Mouse (Mus musculus): ENCODE data around the gene Med22. TPM values are rescaled to one million over a fixed set of nuclear protein-coding genes. Genes with fewer than 3 reads are reported as not detected.
"Not testable (repeated sequence)": the region's sequence is repeated elsewhere in the genome, so short reads cannot be mapped to it uniquely, and the experiment has no call there.

Gene Med22
- polyA plus RNA-seq, 1 experiment from 2014 or later = 137 TPM

DNA sequence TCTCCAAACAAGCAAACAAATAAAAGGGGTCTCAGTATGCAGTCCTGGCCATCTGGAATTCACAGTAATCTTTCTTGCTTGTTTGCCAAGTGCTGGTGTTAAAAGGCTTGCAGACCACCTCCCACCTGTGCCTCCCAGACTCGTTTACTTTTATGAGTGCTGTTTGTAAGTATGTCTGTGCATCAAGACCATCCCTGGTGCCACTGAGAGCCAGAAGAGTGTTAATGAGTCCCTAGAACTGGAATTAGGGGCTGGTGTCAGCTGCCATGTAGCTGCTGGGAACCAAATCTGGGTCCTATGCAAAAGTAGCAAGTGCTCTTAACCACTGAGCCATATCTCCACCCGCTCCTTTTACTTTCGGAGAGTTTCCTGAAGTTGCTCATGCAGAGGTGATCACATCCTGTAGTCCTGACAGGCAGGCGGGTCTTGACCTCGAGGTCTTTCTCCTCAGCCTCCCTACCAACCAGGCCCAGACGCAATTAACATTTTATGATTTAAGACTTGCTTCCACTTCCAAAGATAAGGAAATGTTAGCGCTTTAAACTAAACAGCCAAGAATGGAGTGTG lies 8.6 kb downstream of the Med22 start:
- no peak for ATAC-seq
- Histone ChIP-seq H3K27me3 (ENCODE audit: control insufficient read depth, insufficient read depth, low read depth, low read length) (no peaks in the 10 kb centered on the region), H3K4me1 (ENCODE audit: control insufficient read depth, insufficient read depth, low read length) (peaks cover 21% of the 10 kb centered on the region), H3K9ac (ENCODE audit: low read depth, low read length) (peak overlapping the region; percentile 73), H3K36me3 (ENCODE audit: control insufficient read depth, insufficient read depth, low read length) (peaks cover 32% of the 10 kb centered on the region), H3K4me3 (ENCODE audit: low read depth, low read length) (peak overlapping the region; percentile 76), H3K27ac (ENCODE audit: low read length) (no peak overlapping the region), H3K4me2 (ENCODE audit: low read length) (peak overlapping the region; percentile 72), H3K9me3 (replicated peaks; ENCODE audit: control insufficient read depth, low read length, poor library complexity, severe bottlenecking) (no peaks in the 10 kb centered on the region)
- WGBS = 15% methylated on average over 7 of the region's 7 CpGs

DNA sequence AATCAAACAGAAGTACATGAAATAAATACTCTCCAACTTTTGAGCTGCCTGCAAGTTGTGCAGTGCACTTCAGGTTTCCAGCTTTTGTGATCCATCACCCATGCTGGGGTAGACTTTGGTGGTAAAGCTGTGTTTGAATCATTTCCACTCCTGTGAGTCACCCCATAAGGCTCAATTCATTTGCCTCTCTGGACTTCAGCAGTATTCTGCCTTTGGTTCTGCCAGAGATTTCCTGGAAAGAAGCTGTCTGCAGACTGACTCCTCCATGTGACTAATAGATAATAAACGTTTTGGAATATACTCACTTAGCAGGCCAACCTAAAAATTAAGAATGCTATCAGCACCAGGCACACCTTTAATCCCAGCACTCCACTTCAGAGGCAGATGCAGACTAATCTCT lies 9.7 kb downstream of the Med22 start:
- Histone ChIP-seq H3K9ac (ENCODE audit: low read depth, low read length) (no peak overlapping the region), H3K4me1 (ENCODE audit: control insufficient read depth, insufficient read depth, low read length) (peaks cover 21% of the 10 kb centered on the region), H3K4me3 (ENCODE audit: low read depth, low read length) (no peak overlapping the region), H3K27me3 (ENCODE audit: control insufficient read depth, insufficient read depth, low read depth, low read length) (no peaks in the 10 kb centered on the region), H3K36me3 (ENCODE audit: control insufficient read depth, insufficient read depth, low read length) (peaks cover 27% of the 10 kb centered on the region), H3K9me3 (replicated peaks; ENCODE audit: control insufficient read depth, low read length, poor library complexity, severe bottlenecking) (no peaks in the 10 kb centered on the region), H3K27ac (ENCODE audit: low read length) (no peak overlapping the region), H3K4me2 (ENCODE audit: low read length) (no peak overlapping the region)
- ATAC-seq = no peak
- WGBS = 88% methylated on average over 1 of the region's 1 CpGs

DNA sequence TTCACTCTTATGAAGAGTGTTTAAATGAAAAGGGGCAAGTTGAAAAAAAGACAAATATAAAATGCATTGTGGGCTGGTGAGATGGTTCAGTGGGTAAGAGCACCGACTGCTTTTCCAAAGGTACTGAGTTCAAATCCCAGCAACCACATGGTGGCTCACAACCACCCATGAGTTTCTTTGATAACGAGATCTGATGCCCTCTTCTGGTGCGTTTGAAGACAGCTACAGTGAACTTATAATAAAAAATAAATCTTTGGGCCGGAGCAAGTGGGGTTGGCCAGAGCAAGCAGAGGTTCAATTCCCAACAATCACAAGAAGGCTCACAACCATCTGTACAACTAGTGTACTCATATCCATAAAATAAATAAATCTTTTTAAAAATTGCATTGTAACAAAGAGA lies 14.6 kb downstream of the Med22 start:
- H3K27me3 ChIP-seq (ENCODE audit: control insufficient read depth, insufficient read depth, low read depth, low read length) = no peaks in the 10 kb centered on the region
- peaks cover 1% of the 10 kb centered on the region; the same call in 1 of the 2 replicates for H3K4me1 ChIP-seq (ENCODE audit: control insufficient read depth, insufficient read depth, low read length)
- ATAC-seq = no peak
- no peak overlapping the region for H3K4me2 ChIP-seq (ENCODE audit: low read length)
- peaks cover 42% of the 10 kb centered on the region for H3K36me3 ChIP-seq (ENCODE audit: control insufficient read depth, insufficient read depth, low read length)
- no peak overlapping the region for H3K4me3 ChIP-seq (ENCODE audit: low read depth, low read length)
- WGBS = 90% methylated on average over 4 of the region's 4 CpGs
- no peaks in the 10 kb centered on the region for H3K9me3 ChIP-seq (replicated peaks; ENCODE audit: control insufficient read depth, low read length, poor library complexity, severe bottlenecking)
- no peak overlapping the region for H3K27ac ChIP-seq (ENCODE audit: low read length)
- H3K9ac ChIP-seq (ENCODE audit: low read depth, low read length) = no peak overlapping the region

DNA sequence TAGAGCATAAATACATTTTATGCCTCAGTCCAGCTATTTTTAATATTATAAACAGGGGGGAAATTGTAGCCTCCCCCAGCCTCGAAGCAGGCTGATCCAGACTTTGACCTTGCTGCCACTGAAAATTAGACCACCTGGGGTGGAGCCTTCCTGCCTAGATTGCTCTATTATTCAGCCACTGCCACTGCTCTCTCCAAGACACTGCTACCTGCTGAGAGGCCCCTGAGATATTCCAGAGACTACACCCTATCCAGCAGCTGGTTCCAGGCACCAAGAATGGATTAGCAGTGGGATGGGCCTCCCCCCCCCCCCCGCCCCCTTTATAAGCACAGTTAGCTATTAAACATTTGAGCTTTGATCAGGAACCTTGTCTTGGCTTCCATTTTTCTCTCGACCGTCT lies 24.3 kb downstream of the Med22 start:
- not testable (repeated sequence) for H3K9me3 ChIP-seq (replicated peaks; ENCODE audit: control insufficient read depth, low read length, poor library complexity, severe bottlenecking); ATAC-seq; H3K4me1 ChIP-seq (ENCODE audit: control insufficient read depth, insufficient read depth, low read length); H3K36me3 ChIP-seq (ENCODE audit: control insufficient read depth, insufficient read depth, low read length); H3K4me2 ChIP-seq (ENCODE audit: low read length); H3K27ac ChIP-seq (ENCODE audit: low read length); H3K9ac ChIP-seq (ENCODE audit: low read depth, low read length); H3K4me3 ChIP-seq (ENCODE audit: low read depth, low read length); H3K27me3 ChIP-seq (ENCODE audit: control insufficient read depth, insufficient read depth, low read depth, low read length)
- 56% methylated on average over 4 of the region's 4 CpGs for WGBS

DNA sequence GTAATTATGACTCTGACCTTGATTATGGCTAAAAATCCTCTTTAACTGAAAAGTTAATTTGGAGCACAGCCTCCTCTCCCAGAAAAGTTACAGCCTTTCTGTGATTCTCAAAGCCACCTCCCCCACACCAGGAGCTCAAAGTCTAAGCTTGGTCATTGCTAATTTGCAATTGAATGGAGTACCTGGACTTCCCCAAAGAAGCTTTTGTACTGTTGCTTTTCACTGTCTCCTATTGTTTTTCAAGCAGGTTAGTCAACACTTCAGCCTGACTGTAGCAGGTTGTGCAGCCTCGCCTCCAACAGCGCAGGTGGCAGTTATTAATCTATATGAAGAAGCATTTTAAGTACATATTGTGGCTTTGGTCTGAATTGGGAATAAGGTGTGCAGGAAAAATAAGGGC lies 24.9 kb downstream of the Med22 start:
- H3K4me3 ChIP-seq (ENCODE audit: low read depth, low read length); H3K27me3 ChIP-seq (ENCODE audit: control insufficient read depth, insufficient read depth, low read depth, low read length); ATAC-seq; H3K4me1 ChIP-seq (ENCODE audit: control insufficient read depth, insufficient read depth, low read length); H3K27ac ChIP-seq (ENCODE audit: low read length); H3K4me2 ChIP-seq (ENCODE audit: low read length); H3K9ac ChIP-seq (ENCODE audit: low read depth, low read length); H3K9me3 ChIP-seq (replicated peaks; ENCODE audit: control insufficient read depth, low read length, poor library complexity, severe bottlenecking); H3K36me3 ChIP-seq (ENCODE audit: control insufficient read depth, insufficient read depth, low read length): not testable (repeated sequence)
- WGBS = 74% methylated on average over 2 of the region's 2 CpGs

DNA sequence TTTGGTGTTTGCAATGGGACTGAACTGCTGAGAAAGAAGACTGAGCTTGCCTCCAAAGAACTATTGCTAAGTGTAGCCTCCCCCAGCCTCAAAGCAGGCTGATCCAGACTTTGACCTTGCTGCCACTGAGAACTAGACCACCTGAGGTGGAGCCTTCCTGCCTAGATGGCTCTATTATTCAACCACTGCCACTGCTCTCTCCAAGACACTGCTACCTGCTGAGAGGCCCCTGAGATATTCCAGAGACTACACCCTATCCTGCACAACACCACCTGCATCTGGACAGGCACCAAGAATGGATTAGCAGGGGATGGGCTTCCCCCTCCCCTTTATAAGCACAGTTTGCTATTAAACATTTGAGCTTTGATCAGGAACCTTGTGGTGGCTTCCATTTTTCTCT lies 31.9 kb downstream of the Med22 start:
- Histone ChIP-seq H3K9me3 (replicated peaks; ENCODE audit: control insufficient read depth, low read length, poor library complexity, severe bottlenecking) (peaks cover 1% of the 10 kb centered on the region; the same call in 1 of the 2 replicates), H3K27ac (ENCODE audit: low read length) (no peak overlapping the region), H3K9ac (ENCODE audit: low read depth, low read length) (no peak overlapping the region), H3K4me1 (ENCODE audit: control insufficient read depth, insufficient read depth, low read length) (no peaks in the 10 kb centered on the region), H3K4me3 (ENCODE audit: low read depth, low read length) (no peak overlapping the region), H3K4me2 (ENCODE audit: low read length) (no peak overlapping the region), H3K27me3 (ENCODE audit: control insufficient read depth, insufficient read depth, low read depth, low read length) (no peaks in the 10 kb centered on the region), H3K36me3 (ENCODE audit: control insufficient read depth, insufficient read depth, low read length) (no peaks in the 10 kb centered on the region)
- no peak for ATAC-seq

DNA sequence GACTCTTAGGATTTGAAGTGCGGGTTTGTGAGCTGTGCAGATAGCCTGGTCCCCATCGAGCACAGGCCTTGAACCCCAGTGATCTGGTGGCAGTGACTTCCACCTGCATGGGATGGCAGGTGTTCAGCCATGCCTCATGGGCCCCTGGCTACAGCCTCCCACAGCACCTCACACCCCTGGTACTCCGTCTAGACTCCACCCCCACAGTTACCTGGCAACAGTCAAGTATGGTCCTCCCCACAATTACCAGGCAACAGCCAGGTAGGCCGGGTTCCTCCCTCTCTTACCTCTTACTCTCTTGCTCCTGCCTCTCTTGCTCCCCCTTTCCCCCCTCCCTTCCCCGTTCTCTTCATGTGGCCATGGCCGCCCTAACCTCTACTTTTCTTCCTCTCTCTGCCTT lies 39.8 kb downstream of the Med22 start:
- Histone ChIP-seq H3K4me1 (ENCODE audit: control insufficient read depth, insufficient read depth, low read length) (no peaks in the 10 kb centered on the region), H3K27ac (ENCODE audit: low read length) (no peak overlapping the region), H3K9me3 (replicated peaks; ENCODE audit: control insufficient read depth, low read length, poor library complexity, severe bottlenecking) (no peaks in the 10 kb centered on the region), H3K4me3 (ENCODE audit: low read depth, low read length) (no peak overlapping the region), H3K27me3 (ENCODE audit: control insufficient read depth, insufficient read depth, low read depth, low read length) (no peaks in the 10 kb centered on the region), H3K36me3 (ENCODE audit: control insufficient read depth, insufficient read depth, low read length) (no peaks in the 10 kb centered on the region), H3K9ac (ENCODE audit: low read depth, low read length) (no peak overlapping the region), H3K4me2 (ENCODE audit: low read length) (no peak overlapping the region)
- no peak for ATAC-seq
- WGBS = 69% methylated on average over 6 of the region's 6 CpGs

DNA sequence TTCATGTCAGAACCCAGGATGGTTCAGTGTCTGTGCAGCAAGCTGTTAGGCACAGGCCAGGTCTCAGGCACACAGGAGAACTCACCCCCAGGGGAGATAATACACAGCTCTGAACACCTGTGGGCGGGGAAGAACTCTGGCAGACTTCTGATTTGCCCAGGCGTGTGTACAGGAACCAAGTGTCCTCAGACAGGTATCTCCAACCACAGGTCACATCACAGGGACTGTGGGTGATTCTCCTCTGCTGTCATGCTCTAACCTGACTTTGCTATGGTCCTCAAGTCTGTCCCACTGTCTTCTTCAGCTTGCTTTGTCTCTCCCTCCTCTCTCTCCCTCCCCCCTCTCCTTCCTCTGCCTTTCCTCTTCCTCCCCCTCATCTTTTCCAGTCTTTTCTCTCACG lies 45.6 kb downstream of the Med22 start, which contains the start of gene Abo:
TSS of gene Abo (minus strand) at position 101 of the 400 bp plus-strand sequence.
- H3K9ac ChIP-seq (ENCODE audit: low read depth, low read length) = no peak within 1 kb of the TSS

DNA sequence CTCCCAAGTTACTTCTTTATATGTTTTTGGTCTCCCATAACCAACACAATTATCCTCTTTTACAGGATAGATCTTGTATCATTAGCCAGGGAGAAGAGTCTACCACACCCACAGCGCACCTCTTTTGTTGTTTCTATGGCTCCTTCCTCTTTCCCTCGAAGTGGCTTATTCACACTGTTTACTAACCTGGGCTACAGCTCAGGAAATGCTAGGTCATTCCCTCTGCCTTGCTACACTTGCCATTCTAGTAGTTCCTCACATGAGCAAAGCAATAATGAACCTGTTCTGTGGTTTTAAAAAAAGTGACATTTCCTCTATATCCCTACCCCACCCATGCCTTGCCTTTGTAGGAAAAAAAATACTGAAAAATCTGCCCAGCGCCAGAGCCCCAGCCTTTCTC lies 47.6 kb downstream of the Med22 start:
- Histone ChIP-seq H3K36me3 (ENCODE audit: control insufficient read depth, insufficient read depth, low read length) (no peaks in the 10 kb centered on the region), H3K4me1 (ENCODE audit: control insufficient read depth, insufficient read depth, low read length) (no peaks in the 10 kb centered on the region), H3K27me3 (ENCODE audit: control insufficient read depth, insufficient read depth, low read depth, low read length) (no peaks in the 10 kb centered on the region), H3K9ac (ENCODE audit: low read depth, low read length) (no peak overlapping the region), H3K27ac (ENCODE audit: low read length) (no peak overlapping the region), H3K9me3 (replicated peaks; ENCODE audit: control insufficient read depth, low read length, poor library complexity, severe bottlenecking) (no peaks in the 10 kb centered on the region), H3K4me3 (ENCODE audit: low read depth, low read length) (no peak overlapping the region), H3K4me2 (ENCODE audit: low read length) (no peak overlapping the region)
- WGBS = 81% methylated on average over 3 of the region's 3 CpGs
- ATAC-seq = no peak

More for the DNA sequence above, 45.6 kb downstream of the Med22 start, which contains the start of gene Abo:
- Histone ChIP-seq H3K4me3 (ENCODE audit: low read depth, low read length) (no peak within 1 kb of the TSS), H3K27ac (ENCODE audit: low read length) (no peak within 1 kb of the TSS), H3K27me3 (ENCODE audit: control insufficient read depth, insufficient read depth, low read depth, low read length) (no peaks in the 10 kb centered on the region), H3K4me1 (ENCODE audit: control insufficient read depth, insufficient read depth, low read length) (no peaks in the 10 kb centered on the region), H3K9me3 (replicated peaks; ENCODE audit: control insufficient read depth, low read length, poor library complexity, severe bottlenecking) (no peaks in the 10 kb centered on the region), H3K36me3 (ENCODE audit: control insufficient read depth, insufficient read depth, low read length) (no peaks in the 10 kb centered on the region), H3K4me2 (ENCODE audit: low read length) (no peak within 1 kb of the TSS)
- 70% methylated on average over 3 of the region's 3 CpGs for WGBS
- no peak for ATAC-seq
